Mouse (Mus musculus) B cell, adult 62 days (primary cell): ENCODE data around the gene Chrm4. TPM values are rescaled to one million over a fixed set of nuclear protein-coding genes. Genes with fewer than 3 reads are reported as not detected.

Experiments used
- total RNA-seq: library from RNA; stranded (reverse); gene quantifications from 4 replicates; pipeline ENCODE4 v1.2.4, GENCODE M21; 2023

The Chrm4 gene
- 0.66 to 1.4 TPM (median 0.87 TPM) in 4 replicates for total RNA-seq

DNA sequence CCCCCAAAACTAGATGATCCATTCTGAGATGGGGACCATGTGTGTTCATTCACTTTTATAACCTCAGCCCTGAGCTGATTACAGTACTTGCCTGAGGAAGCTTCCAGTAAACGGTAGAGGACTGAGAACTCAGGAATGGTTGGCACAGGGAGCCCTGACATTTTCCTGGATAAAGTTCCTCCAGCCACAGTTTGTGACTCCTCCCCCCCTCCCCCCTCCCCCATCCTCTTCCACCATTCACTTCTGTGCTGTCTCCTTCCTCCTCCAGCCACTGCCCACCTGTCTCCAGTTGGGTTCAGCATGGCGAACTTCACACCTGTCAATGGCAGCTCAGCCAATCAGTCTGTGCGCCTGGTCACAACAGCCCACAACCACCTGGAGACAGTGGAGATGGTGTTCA, at the start of gene Chrm4:
Gene Chrm4, plus strand, starts transcription at position 301 of the 400 bp plus-strand sequence.

GRCm38 (mm10) chr2:91932160-91932711, 5.2 kb downstream of the Chrm4 start, which contains the start of gene Mdk:
Gene Mdk (minus strand): TSS chr2:91932297.

DNA sequence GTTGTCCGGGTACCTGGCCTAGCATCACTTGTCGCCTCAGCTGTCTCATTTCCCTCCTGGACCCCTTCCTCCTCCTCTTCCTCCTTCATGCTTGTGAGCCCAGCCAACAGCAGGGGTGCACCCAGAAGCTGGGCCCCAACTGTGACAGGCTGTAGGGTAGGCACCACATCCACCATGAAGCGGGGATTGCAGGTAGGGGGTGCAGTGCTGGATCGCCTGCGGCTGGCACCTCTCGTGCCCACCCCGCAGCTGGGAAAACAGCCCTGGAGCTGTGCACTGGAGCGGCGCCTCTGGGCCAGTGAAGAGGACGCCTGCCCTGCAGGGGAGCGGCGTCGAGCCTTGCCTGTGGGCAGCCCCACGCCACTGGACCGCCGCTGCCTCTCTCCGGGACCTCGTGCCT, 18.4 kb downstream of the Chrm4 start, which contains the start of gene Gm9821:
Gene Gm9821, plus strand, starts transcription at position 221 of the 400 bp plus-strand sequence.

GRCm38 (mm10) chr2:91975581-91976541, 48.8 kb downstream of the Chrm4 start, which contains the start of gene Dgkz:
Gene Dgkz (minus strand): TSS chr2:91975864.

Other genes starting within 250 kb of the Chrm4 start
- 30.8 to 35.3 TPM (median 32.5 TPM) in 4 replicates for gene Atg13, start 216.7 kb upstream of the Chrm4 start, total RNA-seq
- 7.0 to 10.6 TPM (median 8.8 TPM) in 4 replicates for gene Harbi1, start 216.4 kb upstream of the Chrm4 start, total RNA-seq
- 57.8 to 64.9 TPM (median 63.1 TPM) in 4 replicates for gene Ambra1, start 197.1 kb upstream of the Chrm4 start, total RNA-seq
- gene Mdk, start 5.0 kb downstream of the Chrm4 start, total RNA-seq, result 0.58 to 2.5 TPM (median 0.78 TPM) in 3 of 4 replicates, not detected in the other
- gene Gm9821, start 18.5 kb downstream of the Chrm4 start, total RNA-seq, result 0.29 TPM in 1 of 4 replicates, not detected in the others
- 208 to 231 TPM (median 220 TPM) in 4 replicates for gene Dgkz, start 48.6 kb downstream of the Chrm4 start, total RNA-seq
- not detected in 4 replicates for gene Creb3l1, start 97.3 kb downstream of the Chrm4 start, total RNA-seq
- 133 to 158 TPM (median 147 TPM) in 4 replicates for gene Phf21a, start 165.9 kb downstream of the Chrm4 start, total RNA-seq